Mouse (Mus musculus): ENCODE measurements at regions not wholly inside any gene's neighbourhood (a gene's known extent, or its start where the extent isn't known, plus 50 kb on each side); places are given as distances from the start of the nearest gene placed in this dataset.

DNA sequence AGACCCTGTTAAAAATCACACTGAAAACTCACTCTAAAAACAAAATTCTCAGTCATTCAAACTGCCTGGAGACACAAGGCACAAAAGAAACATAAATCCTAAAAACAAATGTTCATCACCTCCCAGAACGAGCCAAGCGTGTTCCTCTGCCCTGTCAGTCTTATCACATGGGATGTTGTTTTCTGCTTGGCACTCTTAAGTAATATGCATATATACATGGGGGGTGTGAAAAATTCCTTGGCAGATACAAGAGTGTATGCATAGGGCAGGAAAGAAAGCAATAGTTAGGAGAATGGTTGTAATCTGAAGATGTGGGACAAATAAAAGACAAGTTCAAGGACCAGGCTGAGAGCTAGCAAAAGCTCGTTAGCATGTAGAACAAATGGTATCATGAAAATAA lies 179.4 kb downstream of the Qdpr start:
- no peak for DNase-seq (ENCODE audit: low spot score in 2 of 2)

DNA sequence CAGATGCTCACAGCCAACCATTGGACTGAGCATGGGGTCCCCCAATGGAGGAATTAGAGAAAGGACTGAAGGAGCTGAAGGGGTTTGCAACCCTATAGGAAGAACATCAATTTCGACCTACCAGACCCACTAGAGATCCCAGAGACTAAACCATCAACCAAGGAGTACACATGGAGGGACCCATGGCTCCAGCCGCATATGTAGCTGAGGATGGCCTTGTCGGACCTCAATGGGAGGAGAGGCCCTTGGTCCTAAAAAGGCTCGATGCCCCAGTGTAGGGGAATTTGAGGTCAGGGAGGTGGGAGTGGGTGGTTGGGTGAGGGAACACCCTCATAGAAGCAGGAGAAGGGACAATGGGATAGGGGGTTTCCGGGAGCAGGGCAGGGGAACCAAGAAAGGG lies 180.6 kb downstream of the Qdpr start:
- DNase-seq (ENCODE audit: low spot score in 2 of 2), result no peak

DNA sequence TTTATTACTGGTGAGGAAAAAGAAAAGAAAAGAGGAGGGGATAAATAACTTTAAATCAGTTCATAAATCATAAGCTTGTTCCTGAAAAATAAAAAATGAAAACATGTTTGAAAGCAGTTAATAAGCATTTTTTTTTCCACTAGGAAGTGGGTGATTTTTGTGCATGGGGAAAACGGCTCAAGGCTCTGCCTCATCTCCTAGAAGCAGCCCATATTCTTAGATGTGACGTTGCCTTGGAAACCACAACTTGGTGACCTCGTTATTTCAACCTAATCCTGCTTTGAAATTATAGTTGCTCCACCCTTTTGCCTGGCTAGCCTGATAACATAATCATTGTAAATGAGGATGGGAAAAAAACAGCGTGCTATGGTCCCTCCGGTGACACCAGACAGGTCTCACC lies 183.1 kb downstream of the Qdpr start:
- DNase-seq (ENCODE audit: low spot score in 2 of 2), result no peak

DNA sequence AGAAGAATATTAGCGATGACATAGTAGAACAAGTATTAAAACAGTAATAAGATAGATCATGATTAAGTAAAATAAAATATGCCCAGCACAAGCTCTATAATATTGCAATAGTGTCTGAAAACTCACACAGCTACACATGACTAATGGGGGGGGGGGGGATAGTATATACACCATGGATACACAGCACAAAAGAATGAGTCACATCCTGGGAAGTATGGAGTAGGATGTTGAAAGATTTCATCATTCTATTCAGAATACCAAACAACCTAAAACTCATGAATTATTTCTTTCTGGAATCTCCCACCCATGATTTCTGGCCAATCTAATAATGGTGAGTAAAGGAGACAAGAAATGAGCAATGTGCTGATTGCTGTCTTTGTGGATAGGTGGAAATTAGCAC lies 191.6 kb downstream of the Qdpr start:
- DNase-seq (ENCODE audit: low spot score in 2 of 2), result no peak

DNA sequence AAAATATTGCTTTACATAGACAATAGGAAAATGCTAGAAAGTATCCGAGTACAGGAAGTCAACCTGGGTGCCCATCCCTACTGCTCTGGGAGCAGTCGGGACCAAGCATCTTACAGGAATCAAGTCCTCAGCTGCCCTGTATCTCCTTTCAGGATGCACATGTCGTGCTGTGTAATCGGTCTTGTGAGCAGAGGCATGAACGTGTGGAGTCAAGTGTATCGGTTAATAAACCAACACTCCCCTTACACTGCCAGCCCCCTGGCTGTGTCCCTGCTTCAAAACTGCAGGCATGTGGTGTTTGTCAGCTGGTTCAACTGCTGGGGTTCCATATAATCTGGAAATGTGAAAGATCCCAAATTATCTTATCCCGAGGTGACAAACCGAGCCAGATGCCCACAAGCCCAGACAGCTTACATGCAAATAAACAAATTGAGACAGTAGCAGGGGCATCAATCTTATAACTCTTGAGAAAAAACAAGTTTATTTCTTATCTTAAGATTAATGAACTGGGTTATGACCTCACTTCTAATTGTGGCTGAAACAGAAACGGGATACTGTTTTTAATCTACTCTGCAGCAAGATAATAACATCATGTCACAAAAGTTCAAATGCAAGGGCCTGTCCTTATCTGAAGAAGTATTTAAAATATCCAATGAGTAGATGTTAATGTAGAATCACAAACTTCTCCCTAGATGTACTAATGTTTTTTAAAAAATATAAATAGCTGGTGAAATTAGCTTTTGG lies 193.6 kb downstream of the Qdpr start:
- no peak for DNase-seq (ENCODE audit: low spot score in 2 of 2)

DNA sequence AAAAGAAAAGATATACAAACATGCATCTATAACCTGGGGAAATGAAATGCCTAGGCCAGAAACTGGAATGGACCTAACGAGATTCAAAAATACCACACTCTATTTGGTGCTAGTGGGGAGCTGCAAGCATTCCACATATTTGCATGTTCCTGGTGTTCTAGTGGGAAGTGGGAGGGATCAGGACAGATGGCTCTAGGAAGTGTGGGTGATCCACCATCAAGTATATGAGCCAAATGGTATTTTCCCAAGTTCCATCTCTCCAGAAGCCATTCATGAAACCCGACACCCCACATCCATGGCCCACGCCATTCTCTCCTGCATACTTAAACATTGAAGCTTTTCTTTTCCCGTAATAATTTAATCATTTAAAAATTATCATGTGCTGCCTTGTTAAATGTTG lies 218.2 kb downstream of the Qdpr start:
- peak in 1 of 2 experiments; percentile 84 for DNase-seq (ENCODE audit: low spot score in 2 of 2)

DNA sequence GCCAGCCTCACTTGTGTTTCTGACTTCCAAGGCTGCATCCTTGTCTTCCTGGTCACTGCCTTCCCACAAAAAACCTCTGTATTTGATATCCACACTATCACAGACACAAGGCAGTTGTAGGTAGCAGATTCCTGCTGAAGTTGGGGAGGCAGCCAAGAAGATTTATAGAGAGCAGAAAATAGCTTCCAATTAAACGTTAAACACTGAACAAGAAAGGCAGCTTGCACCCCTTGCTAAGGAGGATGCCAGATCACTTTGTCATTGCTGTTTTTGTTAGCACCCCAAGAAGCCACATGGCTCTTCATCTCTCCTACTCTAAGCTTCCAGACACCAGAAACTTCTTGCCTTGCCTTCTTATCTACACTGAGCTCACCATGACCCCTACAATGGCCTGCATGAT lies 219.9 kb downstream of the Qdpr start:
- peak in 1 of 2 experiments; percentile 53 for DNase-seq (ENCODE audit: low spot score in 2 of 2)

DNA sequence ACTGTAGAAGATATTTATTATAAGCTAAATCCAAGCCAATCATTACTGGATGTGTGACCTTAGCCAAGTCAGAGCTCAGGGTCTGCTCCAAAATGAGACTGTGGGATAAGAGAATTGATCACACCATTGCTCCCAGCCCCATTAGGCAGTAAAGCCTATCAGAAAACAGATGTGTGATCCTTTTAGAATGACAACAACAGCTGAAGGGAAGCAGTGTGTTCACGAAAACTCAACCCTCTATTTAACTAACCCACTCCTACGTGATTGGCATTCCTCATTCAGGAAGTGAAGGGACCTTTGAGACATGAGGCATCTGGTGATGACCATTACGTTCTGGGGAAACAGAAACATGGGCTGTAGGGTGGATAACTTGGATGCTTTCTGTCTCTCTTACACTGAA lies 220.6 kb downstream of the Qdpr start:
- DNase-seq (ENCODE audit: low spot score in 2 of 2), result no peak

DNA sequence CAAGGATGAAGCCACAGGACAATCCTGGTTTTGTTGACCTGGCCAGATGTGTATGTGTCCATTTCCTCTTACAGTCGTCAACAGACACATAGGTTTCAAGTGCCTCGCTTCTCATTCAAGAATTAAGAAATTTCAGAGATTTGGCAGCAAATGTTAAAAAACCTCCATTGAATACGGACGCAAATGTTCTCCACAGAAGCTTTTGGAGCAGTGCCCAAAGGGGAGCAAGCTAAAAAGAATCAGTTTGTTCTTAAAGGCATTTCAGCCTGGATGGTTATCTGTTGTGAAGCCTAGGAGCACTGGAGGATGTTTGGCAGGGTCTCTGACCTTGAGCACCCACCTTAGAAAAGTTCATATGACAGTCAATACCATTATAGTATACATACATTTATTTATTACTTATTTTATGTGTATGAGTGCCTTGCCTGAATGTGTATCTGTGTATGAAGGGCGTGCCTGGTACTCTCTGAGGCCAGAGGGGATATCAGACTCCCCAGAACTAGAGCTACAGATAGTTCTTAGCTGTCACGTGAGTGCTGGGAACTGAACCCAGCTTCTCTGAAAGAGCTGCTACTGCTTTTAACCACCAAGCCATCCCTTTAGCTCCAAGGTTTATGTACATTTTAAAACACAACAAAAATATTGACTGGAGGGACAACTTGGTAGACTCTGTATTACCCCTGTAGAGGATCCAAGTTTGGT lies 221.7 kb downstream of the Qdpr start:
- DNase-seq (ENCODE audit: low spot score in 2 of 2), result no peak

DNA sequence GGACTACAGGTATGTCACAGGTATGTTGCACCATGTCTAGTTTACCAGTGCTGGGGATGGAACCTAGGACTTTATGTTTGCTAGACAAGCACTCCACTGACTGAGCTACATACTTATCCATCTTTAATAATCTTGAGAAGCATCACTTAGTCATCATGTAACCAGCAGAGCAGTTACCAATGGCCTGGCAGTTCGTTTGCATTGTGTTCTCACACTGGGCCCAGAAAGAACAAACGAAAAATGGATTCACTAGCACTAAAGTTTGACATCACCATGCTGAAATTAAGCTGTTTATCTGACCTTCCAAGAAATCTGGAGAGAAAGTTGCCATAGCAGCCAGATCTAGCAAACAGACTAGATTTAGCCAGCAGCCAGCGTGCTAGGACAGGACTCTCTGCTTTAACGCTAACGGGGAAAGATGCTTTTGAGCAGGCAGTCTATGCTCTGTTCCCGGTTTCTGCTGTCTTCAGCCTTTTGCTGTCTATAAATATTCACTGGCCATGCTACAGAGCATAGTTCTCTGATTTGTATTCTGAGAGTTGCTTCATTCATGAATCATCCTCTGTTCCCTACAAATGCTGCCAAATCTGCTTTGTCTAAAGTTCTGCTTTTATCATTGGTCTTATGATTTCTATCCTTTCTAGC lies 229.6 kb downstream of the Qdpr start:
- DNase-seq (ENCODE audit: low spot score in 2 of 2), result peak in 1 of 2 experiments; percentile 55

DNA sequence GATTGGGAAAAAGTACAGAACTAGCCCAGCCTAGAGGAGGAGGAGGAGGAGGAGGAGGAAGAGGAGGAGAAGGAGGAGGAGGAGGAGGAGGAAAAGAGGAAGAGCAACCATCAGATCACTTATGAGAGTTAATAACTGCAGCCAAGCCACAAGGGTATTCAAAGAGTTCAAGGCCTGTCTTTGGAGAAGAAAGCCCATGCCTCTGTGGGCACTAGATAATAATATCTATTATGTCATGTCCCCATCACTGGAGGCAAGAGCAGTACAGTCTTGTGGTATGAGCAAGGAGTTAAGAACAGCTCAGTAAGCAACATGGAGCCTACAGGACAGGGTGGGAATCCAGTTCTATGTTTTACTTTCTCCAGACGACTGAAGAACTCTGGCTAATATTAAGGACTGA lies 230.5 kb downstream of the Qdpr start:
- DNase-seq (ENCODE audit: low spot score in 2 of 2), result no peak

DNA sequence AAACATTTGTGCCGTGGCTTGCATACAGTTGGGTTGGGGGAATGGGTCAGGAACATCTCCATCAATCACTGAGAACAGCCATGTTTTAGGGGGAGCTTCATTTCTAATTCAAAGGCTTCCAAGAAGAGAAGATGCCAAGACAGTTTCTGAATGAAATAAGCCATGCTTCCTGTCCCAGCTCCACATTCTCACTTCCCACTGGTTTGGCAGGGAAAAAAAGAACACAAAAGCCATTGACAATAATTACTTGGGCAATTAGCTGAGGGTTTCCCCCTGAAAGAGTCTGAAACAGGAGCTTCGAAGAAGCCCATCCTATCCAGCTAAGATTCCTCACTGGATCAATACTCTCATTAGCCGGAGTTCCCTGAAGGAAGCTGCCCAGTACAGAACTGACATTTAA lies 230.9 kb downstream of the Qdpr start:
- no peak for DNase-seq (ENCODE audit: low spot score in 2 of 2)

DNA sequence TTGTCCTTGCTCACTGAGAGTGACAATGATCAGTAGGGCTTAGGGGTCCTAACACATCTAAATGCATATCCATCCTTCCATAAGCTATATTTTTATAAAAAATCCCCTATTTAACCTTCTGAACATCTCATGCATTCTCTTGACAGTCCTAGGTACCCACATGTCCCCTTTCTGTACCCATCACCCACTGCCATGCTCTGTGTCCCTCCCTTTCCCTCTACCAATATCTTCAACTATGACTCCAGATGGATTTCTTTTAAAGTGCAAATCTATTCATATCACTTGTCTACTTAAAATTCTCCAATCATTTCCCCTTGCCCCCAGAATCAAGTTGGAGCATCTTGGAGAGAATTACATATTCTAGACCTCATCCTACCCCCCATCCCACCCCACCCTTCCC lies 235.6 kb downstream of the Qdpr start:
- DNase-seq (ENCODE audit: low spot score in 2 of 2), result no peak

DNA sequence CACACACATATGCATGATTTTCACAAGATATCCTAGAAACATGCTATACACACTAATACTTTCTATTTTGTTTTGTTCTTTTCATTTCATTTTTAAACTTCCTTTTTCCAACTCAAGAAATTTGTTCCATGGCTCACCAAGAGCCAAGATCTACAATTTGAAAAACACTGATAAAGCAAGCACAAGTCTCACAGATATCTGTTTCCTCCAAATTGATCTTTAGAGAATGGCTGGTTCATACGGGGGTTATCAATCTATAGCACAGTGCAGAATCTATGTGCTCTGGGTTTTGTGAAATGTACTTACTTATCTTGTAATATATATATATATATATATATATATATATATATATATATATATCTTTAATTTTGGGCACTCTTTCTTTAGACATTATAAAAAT lies 251.6 kb downstream of the Qdpr start:
- DNase-seq (ENCODE audit: low spot score in 2 of 2), result no peak

DNA sequence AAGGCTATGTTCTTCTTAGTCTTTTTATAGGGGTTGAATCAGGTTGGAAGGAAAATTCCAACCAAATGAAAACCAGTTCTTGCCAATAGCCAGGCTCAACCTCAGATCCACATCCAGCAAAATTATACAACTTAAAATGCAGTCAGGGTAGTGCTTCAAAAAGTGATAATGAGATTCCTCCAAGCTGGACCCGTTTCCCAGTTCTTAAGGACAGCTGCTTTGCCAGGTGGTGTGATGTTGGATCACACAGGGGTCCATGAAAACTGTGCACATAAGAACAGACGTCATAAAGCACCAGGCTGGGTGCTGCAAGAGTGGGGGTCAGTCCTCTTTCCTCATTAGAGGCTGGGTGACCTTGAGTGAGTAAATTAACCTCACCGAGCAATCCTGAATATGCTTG lies 253.9 kb downstream of the Qdpr start:
- DNase-seq (ENCODE audit: low spot score in 2 of 2), result peak; percentile 24 to 69

DNA sequence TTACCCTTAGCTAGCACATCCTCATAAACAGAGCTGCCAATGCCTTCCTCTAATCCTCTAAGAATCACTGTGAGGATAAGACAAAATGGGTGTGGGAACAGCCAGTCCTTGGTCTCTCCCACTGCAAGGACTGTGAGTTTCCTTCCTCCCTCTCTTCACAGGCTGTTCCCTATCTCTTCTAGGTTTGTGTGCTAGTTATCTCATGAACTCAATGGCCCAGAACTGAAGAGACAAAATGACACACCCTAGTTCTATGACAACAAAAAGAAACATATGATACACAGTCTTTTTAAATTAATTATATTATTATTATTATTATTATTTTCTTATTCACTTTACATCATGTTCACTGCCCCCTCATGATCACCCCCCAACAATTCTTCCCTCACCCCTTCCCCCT lies 257.7 kb downstream of the Qdpr start:
- no peak for DNase-seq (ENCODE audit: low spot score in 2 of 2)

DNA sequence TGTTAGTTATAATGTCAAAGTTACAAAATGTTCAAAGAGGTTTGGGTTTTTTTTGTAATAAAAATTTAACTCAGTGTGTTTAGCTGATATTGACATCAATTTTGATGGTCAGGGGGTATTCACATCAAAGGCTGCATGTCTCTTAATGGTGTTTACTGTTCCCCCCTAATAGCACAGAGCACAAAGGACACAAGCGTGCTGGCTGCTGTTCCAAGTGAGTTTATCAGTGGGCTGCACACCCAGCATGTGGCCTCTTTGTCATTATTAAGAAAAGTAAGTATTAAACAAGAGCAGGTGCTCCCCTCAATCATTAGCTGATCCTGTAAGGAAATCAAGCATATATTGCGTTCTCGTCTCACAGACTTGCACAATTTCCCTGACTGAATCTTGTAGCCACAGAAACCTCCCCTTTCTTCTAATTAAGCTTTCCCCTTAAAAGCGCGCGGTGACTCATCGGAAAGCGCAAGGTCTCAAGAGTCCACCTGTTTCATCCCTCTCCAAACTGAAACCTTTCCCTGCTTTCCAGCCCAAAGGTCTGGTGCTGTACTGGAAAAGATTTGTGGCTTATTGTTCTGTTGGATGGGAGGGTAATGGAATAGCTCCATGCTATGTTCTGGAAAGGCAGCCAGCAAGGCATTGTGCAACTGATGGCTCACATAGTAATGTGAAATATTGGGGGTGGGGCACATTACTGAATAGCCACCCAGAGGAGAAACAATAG lies 276.8 kb downstream of the Qdpr start:
- no peak for DNase-seq (ENCODE audit: low spot score in 2 of 2)

DNA sequence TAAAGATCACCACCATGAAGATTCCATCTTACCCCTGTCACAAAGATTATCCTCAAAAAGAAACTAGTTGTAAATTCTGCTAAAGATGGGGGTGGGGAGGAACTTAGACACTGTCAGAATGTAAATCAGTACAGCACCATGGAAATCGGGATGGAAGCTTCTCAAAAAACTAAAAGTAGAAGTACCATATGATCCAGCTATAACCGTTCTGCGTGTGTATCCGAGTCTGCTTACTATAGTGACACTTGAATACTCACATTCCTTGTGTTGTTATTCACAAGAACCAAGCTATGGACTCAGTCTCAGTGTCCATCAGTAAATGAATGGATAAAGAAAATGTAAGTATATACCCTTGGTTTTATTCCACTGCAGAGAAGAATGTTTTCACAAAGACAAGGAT lies 290.8 kb downstream of the Qdpr start:
- DNase-seq (ENCODE audit: low spot score in 2 of 2), result no peak

DNA sequence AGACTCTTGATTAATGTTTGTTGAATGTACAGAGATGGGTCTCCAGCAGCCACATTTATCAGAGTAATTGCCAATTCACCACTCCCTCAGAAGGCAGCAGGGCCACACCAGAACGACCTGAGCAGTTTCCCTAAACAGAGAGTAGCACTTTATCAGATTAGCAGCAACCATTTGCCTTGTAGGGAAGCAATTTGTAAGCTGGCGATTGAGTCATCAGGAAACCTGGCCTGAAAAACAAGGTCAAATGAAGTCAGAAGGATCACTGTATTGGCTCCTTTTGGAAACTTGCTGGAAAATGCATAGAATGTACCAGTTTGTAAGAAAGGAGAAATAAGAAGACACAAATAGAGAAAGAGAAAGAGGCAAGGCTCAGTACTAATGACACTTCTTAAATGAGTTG lies 295.1 kb downstream of the Qdpr start:
- no peak for DNase-seq (ENCODE audit: low spot score in 2 of 2)

DNA sequence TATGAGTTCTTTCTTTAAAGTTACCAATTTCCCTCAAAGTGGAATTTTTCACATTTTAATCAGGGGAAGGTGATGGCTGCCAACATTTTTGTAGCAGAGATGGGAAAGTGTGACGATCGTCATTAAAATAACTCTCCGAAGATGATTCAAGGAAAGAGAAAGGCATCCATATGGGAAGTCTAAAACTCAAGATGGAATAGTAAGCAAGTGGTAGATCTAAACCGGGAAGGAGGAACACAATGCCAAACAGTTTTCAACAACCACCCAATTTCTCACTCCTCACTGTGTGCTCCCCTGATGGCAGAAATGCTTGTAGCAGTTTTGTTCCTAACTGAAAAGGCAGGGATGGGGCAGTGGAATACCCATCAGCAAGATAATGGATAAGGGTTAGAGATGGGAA lies 305.9 kb downstream of the Qdpr start:
- peak in 1 of 2 experiments; percentile 19 for DNase-seq (ENCODE audit: low spot score in 2 of 2)

DNA sequence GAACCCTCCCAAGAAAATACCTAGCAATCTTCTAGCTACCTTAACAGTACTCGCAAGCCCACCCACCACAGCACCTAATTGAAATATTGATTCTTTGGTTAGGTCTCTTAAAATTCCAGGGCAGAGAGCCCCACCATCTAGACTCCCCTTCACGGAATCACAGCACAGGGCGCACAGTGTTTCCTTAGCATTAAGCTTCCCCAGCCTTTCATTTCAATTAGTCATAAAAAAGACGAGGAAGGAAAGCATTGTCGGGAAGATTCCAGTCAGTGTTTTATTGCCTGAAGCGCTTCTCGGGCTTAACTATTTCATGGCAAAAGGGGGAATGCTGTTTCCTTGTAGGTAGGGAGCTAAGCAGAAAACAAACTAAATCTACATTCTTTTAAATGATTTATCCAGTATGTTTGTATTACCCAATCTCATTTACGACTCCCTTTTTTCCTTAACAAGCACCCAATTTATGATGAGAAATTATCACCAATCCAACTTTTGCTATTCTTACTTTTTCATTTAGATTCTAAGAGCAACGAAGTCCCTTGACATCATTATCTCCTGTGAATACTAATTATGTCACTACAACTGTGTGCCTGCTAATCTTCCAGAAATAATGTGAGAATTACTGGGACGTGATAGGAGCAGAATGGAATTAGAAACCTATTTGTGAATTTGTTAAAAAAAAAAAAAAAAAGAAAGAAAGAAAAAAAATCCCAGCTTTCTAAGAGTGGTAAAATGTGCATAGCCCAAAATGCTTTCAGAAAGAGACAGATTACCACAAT lies 312.6 kb downstream of the Qdpr start:
- DNase-seq (ENCODE audit: low spot score in 2 of 2), result no peak

All from left cerebral cortex, adult 8-10 months (tissue).